Mouse (Mus musculus) lung, adult 2 months (tissue): ENCODE measurements around the gene Smg5.

Experiments used
- CTCF ChIP-seq: fragments of 200-500 bp; IDR thresholded peaks from 2 replicates; pipeline ENCODE4 v1.5.1; 2011; ENCODE audit warnings: mild to moderate bottlenecking, low read length, control low read depth; ENCODE audit not compliant: insufficient read depth
- POLR2A ChIP-seq: fragments of 200-500 bp; IDR thresholded peaks from 2 replicates; pipeline ENCODE4 v1.6.1; 2011; ENCODE audit warnings: low read depth, mild to moderate bottlenecking, control low read depth, low read length, borderline replicate concordance; ENCODE audit errors: extremely low read depth

DNA sequence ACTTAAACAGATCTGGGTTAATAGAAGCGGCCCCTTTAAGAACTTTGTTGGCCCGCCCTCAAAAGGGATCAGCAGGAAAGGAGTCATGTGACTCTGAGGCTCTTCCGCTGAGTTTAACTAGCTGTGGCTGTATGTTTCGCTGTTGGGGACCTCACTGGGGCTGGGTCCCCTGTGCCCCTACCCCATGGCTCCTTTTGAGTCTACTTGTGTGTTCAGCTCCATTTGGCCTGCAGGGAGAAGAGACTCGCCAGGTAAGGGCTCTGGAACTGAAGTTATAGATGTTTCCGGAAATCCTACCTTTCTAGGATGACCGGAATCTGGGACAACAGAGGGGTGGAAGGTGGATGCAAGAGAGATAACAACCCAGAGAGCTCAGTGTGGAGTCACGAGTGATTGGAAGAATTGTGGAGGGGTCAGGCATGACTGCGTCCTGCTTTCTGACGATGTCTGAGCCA is 11.1 kb upstream of the Smg5 start, which contains the start of gene Glmp:
- TF ChIP-seq CTCF (no peak), POLR2A (peak; percentile 67; the same call in 1 of the 2 replicates)
